Mouse (Mus musculus) heart, adult 8-10 months (tissue): ENCODE results near the gene Fam3a. TPM values are rescaled to one million over a fixed set of nuclear protein-coding genes. Genes with fewer than 3 reads are reported as not detected.
A peak's percentile ranks its signal among the peaks of the same experiment; 100 is the strongest.
"Not testable (repeated sequence)": the region's sequence is repeated elsewhere in the genome, so short reads cannot be mapped to it uniquely, and the experiment has no call there.

Experiments
- DNase-seq: peaks from one replicate; pipeline ENCODE4 v3.0.0; 2022; ENCODE audit warnings: low spot score
- total RNA-seq, 4 experiments: library from RNA; stranded (reverse); gene quantifications; 2 replicates each; pipeline ENCODE4 v1.2.4; 2022

The Fam3a gene
- total RNA-seq = 10 to 100 TPM; 14.7 to 20.0 (median 18.1) TPM

DNA sequence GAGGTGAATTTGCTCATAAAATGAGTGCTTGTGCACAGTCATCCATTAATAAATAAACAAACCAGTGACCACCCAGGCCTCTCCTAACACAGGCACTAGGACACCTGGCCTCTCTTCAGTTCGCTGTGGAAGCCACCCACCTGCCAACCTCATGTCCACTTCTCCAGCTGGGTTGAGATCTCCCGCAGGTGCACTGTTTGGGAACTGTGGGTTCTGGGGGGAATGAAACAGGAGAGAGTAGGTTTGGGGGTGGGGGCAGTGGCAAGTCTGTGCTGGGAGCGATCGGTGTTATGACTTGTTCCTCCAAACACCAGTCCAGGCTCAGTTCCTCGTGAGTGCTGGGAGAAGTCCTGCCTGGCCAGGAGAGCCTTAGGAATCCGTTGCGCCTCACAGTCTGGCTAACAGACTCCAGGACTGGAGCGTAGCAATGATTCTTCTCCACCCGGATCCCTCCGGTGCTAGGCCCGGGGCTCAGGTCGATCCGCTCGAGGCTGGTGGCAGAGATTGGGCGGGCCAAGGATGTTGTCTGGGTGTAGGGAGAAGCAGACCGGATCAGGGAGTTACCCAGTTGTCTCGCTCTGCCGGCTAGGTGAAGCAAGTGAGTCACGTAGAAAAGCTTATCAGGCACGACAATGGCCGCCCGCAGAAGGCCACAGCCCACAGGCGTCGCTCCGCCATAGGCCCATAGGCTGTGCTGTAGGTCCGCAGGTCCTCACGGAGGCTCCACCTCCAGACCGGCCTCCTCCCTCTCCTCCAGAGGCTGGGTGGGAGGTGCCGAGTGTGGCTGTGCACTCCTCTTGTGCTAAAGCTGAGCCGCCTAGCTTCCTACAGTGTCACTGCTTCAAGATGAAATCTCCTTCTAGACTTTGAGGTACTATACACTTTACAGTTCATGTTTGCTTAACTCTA, at the start of gene Fam3a, which contains the start of gene Ikbkg:
Gene Fam3a (minus strand): TSS at position 738 of the 909 bp plus-strand sequence.
Gene Ikbkg (plus strand): TSS at position 756 of the 909 bp plus-strand sequence.
- DNase-seq = peak; percentile 76

DNA sequence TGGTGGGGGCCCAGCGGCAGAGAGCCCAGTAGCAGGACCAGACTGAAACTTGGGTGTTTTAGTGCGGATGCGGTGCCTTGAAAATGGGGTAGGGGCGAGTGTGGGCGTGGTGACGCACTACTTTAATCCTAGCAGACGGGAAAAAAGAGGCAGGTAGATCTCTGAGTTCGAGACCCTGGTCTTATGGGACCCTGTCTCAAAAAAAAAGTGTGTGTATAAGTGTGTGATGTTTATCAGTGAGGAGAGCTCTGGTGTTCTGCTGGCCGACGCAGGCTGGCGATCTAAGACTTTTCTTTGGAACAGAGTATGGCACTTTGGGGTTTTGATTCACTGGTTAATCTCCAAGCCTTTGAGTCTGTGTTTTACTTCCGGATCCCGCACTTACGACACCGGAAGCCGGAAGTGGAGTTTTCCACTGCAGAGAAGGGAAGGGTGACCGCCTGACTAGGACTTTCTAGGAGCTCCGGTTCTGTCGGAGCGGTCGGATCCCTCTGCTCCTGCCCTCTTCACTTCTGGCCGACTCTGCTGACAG, 36.3 kb upstream of the Fam3a start:
- peak; percentile 87 for DNase-seq

DNA sequence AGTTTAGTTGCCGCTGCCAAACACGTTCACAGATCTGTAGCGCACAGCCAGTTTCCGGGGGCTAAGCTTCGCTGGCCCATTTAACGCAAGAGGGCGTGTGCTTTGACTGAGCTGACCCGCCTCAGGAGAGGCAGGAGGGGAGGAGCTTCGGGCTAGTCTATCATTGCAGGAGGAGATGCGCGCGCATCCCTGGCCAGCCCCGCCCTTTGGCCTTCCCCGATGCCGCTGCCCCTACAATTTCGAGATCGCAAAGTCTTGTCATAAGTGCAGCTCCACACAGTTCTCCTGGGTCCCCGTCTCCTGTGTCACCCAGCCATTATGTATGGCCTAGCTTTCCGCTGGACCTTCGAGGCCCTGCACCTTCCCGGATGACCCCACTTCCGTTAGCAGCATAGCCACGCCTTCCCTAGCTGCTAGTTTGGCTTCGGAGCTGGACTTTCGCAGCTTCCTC, 35.8 kb upstream of the Fam3a start, which contains the start of gene G6pdx:
Gene G6pdx (minus strand): TSS at position 369 of the 451 bp plus-strand sequence.
- peak; percentile 86 for DNase-seq

DNA sequence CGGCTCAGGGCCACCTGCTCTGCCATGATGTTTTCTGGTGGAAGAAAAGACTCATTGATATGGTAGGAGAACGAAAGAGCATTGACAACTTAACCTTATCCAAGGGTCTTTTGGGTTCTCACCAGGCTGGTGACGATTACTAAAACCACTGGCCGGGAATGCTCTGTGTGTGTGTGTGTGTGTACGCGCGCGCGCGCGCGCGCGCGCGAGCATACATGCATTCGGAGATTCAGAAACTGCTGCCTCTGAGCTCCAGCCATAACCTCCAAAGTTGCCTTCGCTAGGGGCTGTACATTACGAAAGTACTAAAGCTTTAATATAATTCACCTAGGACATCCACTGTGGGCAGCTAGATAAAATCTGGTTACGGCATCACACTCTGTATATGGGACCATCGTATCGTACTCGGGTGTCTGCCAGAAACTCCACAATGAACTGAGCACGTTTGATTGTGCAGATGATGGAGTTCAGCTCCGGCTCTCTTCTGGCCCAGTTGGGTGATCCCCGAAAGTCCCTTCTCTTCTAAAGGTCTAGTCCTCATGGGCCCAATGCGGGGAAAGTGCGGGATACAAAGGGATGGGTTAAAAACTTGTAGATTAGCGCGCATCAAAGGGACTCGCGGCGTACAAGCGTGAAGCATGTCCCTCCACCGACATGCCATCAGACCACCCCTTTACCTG, 35.2 kb upstream of the Fam3a start:
- DNase-seq = no peak

DNA sequence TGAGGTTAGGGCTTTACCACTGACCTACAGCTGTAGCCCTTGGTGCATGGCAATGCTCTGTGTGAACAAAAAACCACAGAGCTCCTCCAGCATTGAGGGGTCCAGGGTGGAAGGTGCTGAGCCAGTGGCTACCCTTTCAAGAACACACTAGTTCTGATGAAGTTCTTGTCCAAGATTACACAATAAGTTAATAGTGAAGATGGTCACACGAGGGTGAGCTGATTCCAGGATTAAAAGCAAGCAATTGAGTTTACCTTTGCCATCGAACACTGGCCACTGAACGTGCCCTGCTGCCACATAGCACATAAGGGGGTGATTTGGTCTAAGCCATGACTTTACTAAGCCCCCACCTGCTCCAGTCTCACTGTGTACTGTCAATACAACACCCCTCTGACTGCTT, 34.0 kb upstream of the Fam3a start:
- no peak for DNase-seq

DNA sequence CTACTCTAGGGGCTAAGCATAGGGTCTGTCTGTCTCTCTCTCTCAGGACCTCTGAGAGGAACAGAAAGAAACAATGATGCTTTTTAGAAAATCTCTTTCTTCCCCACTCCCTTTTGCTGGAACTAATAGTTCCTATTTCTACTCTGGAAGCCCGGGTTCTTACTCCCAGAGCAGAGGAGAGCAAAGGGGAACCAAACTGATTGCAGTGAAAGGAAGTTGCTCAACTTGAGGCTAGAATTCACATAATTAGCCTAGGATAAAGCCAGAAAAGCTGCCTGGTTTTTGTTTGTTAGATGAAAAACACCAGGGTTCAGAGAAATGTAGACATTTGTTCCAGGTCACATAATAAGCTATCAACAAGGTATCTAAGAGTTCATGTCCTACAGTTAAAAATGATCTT, 33.2 kb upstream of the Fam3a start:
- no peak for DNase-seq

DNA sequence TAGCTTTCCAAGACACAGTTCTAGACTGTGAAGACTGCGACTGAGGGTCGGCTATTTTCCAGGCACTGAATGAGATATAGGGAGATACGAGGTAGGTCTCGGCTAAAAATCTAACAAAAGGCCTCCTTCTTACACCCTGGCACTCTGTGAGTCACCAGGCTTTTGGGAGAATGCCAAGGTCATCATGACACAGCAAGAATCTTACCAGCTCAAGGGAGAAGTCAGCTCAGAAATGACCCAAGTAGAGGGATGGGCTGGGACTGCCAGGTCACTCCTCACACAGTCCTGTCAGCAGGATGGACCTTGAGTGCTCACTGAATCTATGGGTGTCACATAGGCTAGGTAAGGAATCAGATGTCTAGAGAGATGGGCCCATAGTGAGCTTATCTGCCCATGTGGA, 32.1 kb upstream of the Fam3a start:
- peak; percentile 39 for DNase-seq

DNA sequence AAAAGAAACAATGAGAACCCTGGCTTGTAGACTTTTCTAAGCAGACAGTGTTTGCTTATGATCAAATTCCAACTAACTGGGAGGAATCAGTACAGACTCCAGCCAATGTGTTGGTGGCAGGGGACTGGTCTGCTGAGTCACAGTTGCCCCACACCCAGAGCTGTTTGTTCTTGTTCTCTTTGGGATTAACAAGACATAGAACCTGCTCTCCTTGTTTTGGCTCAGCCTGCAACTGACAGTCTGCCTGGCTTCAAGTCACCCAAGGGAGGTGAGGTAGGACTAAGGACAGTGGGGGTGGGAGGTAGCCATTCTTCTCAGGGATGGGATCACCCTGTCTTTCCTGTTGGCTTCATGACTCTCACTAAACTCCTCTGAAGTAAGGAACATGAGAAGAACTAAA, 31.4 kb upstream of the Fam3a start:
- DNase-seq = no peak

DNA sequence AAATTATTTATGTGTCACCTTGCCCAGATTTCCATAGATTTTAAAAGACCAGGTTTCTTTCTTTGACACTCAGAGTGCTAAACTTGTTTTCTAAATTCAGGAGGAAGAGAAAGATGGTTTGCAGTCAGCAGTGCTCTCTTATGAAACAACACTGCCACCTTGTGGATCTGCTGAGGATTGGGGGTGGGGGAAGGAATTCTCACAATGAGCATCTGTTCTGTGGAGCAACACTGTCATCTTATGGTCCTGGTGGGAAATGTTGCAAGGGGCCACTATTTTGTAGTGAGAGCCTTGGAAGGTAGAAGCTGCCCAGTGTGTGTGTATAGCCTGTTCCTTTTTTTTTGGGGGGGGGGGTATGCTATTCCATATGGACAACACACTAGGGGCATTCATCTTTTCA, 20.3 kb upstream of the Fam3a start:
- DNase-seq = peak; percentile 53

DNA sequence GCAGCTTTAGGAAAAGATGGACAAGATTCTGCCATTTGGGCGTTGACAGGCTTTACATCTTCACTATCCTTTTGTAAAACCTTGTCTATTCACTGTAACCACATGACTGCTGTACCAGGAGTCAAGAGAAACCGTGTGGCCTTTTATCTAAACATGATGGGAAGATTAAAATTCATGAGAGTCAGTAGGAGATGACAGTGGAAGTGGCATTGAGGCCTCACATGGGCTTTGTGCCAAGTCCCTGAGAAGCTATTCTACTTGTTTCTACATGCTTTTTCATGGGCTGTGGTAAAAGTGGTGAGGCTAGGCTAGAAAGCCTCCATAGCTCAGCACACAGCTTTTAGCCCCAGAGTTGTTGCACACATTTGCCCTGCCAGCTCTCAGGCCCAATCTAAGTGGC, 15.3 kb upstream of the Fam3a start:
- DNase-seq = no peak

DNA sequence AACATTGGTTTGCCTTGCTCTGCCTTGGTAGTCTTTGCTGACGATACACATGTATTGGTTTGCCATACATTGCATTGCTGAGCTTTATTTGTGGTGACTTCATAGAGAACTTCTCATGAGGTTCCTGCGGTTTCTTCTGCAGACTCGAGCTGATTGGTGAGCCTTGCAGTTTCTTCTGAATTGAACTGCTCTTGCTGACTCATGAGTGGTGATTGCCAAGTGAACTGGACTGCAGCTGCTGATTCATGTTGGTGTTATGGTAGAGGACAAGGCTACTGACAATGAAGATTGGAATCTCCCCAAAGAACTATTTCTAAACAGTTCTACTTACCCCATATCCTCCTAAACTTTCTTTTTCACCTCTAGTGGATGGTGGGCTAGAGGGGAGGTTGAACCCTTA, 7.1 kb upstream of the Fam3a start:
- DNase-seq = no peak

DNA sequence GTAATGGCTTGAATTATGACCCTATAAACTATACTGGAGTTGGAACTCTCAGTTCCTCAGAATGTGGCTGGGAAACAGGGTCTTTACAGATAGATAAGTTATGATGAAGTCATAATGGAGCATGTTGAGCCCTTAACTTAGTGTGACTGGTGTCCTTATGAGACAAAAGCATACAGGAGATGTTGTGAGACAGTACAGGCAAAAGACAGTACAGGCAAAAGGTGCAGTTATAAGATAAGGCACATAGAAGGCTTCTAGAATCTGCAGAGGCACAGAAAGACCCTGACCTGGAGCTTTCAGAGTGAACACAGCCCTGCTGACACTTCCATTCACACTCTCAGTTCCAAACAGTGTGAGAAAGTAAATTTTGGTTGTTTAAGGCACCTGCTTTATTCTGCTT, 4.9 kb downstream of the Fam3a start:
- DNase-seq = no peak

DNA sequence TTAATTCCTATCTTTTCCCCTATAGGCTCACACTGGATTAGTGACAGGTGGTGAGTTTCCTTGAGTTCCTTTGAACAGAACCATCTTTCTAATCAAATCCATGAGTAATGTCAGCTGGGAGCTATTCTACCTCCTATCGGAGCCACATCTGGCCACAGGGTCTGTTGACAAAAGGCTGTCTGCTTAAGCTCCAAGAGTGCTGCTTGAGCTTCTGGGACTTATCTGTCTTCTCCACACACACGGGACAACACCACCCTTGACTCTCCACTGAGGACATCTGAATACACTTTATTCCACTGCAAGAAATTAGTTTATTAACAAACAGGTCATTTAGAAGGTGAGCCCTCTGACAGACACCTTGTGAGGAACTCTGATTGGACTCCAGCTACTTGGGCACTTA, 8.6 kb downstream of the Fam3a start:
- DNase-seq = no peak

DNA sequence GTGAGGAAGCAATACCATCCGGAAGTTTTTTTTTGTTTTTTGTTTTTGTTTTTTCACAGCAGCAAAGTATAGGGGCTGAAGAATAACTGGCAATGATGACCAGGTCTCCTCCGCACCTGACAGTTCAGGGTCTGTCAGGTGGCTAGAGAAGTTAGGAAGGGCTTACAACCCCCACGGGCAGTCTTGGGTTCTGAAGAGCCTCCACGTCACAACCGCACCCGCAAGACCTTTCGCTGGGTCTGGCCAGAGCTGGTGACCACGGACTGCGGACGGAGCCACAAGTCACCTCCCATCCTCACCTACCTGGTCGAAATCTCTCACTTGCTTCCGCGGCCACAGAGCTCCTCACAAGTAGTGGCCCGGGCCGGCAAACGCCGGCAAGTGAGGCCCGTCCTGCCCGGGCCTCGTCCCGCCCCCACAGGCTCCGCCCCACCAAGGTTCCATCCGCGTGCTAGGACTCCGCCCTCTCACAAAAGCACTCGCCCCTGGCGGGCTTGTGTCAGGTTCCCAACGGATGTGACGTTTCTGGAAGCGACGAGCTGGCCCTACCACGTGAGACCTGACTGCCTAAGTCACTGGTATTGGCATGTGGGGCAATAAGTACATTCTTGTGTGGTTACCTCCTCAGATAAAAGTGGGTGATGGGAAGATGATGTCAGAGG, 20.1 kb downstream of the Fam3a start, which contains the start of the genes Ubl4a and Slc10a3:
Gene Ubl4a (minus strand): TSS at position 331 of the 662 bp plus-strand sequence.
Gene Slc10a3 (minus strand): TSS at position 462 of the 662 bp plus-strand sequence.
- DNase-seq = peak; percentile 87

DNA sequence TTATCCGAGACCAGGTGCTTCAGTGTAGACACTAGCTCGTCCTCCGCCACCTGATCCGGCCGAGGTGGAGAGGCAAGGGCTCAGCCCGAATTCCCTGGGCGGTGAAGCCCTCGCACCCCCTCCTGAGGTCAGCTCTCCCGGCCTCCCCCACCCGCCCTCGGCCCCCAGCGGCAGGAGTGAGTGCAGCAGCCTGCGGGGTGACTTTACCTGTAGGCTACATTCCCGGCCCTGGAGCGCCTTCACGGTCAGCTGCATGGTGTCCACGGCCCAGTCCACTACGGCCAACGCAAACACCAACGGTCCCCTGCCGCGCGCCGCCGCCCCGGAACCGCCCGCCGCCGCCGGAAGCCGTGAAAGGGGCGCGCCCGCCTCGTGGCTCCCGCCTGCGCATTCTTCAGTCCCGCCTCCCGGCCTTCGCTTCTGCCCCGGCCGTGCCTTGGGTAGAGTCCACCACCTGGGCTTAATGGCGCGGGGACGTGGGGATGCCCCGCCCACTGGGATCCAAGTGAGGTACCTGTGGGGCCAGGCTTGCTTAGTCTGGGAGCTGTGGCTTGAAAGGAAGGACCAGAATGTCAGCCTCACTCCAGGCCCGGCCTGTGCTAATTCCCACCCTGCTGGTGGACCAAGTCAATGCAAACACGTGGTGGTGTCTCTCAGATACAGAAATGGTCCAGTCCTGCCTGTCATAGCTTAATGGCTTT, 24.7 kb downstream of the Fam3a start:
- peak; percentile 69 for DNase-seq

DNA sequence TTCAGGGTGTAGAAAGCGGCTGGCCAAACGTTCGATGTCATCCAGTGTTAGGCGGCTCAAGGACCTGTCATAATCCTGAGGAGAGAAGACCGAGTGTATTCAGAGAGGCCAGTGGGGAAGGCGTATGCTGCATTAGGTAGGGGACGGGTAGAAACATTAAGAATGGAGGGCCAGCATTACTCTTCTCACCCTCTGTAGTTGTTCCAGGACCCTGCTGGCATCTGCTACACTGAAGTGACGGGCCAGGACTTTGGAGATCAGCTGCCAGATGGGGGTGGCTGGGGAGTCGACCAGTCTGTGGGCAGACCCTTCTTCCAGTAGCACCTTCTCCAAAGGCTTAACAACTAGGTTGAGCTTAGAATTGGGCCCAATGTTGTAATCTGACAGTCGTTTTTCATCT, 25.6 kb downstream of the Fam3a start:
- no peak for DNase-seq

DNA sequence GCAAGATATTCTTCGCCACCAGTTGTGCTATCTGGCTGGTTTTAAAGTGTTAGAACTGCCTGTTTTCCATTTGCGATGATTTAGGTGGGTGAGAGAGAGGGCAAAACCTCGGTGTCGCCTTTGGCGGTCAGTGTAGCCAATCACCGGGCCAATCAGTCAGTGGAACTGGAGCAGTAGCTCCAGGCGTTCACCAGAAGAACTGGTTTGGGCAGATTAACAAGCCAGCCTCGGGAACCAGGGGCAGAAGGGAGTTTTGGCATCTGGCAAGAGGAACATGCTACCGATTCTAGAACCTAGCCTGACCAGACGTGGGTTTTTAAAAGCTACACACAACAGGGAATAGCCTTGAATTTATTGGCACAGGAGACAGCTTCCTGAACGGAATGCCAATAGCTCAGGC, 33.9 kb downstream of the Fam3a start:
- DNase-seq = no peak

DNA sequence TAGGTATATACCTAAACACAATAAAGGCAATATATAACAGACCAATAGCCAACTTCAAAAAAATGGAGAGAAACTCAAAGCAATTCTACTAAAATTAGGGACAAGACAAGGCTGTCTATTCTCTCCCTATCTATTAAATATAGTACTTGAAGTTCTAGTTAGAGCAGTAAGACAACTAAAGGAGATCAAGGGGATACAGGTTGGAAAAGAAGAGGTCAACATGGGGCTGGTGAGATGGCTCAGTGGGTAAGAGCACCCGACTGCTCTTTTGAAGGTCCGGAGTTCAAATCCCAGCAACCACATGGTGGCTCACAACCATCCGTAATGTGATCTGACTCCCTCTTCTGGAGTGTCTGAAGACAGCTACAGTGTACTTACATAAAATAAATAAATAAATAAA, 36.0 kb downstream of the Fam3a start:
- DNase-seq = not testable (repeated sequence)

DNA sequence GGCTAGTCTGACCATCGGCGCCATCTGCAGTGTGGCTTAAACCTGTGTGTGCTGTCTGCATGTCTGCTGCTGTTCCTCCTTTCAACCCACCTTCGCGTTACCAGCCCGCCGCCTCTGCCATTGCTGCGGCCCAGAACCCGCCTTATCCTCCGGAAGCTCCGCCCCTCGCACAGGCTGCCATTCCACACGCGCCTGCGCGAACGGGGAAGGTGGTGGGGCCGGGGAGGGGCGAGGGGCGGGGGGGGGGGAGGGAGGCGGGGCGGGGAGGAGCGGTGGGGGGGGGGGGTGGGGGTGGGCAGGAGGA, 39.7 kb downstream of the Fam3a start, which contains the start of gene Lage3:
Gene Lage3 (minus strand): TSS at position 152 of the 304 bp plus-strand sequence.
- DNase-seq = peak; percentile 77

DNA sequence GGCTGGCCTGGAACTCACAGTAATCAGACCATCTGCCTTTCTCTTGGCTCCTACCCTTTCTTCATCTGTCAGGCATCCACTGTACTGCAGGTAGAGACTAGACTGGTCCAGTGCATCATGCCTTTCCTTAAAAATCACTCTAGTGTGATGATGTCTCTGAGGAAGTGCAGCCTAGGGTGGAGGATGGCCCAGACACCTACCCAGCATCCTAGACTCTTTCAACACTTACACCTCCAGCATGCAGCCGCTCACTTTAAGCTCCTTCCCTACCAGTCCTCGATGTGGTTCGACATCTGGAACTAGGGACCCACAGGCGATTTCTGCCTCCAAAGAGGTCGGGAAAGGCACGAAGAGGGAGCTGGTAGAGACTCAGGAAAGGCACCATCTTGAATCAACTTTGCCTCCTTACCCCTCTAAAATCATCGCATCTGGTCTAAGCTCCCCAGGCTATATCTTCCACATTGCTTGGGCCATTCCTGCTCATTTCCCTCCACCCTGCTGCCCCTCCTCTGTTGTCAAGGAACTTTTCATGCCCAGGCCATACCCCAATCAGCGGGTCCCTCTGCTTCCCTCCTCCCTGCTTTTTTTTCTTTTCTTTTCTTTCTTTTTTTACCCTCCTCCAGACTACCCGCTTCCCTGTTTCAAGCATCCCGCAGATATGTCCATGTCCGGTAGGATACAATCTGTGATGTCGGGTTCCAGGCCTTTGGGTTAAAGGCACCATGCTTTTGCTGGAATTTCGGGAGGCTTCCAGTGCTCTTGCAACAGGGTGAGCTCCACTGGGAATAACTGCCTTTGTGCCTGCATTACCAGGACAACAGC, 40.2 kb downstream of the Fam3a start:
- no peak for DNase-seq
